Mouse (Mus musculus) splenic B cell, adult 2 months (primary cell): ENCODE data around the gene Dusp9.
A peak's percentile ranks its signal among the peaks of the same experiment; 100 is the strongest.

Source experiments
- DNase-seq: peaks from one replicate; pipeline ENCODE4 v3.0.0-alpha.2; 2011; ENCODE audit warnings: low read depth, low spot score
- H3K27me3 ChIP-seq: 2 replicates; pipeline ENCODE4 v1.6.1; 2012; ENCODE audit warnings: mild to moderate bottlenecking, low read length, moderate library complexity, mixed read lengths; ENCODE audit not compliant: control insufficient read depth, poor library complexity, insufficient read depth, severe bottlenecking
- H3K36me3 ChIP-seq: 2 replicates; pipeline ENCODE4 v1.6.1; 2012; ENCODE audit warnings: mild to moderate bottlenecking, low read length, moderate library complexity, mixed read lengths; ENCODE audit not compliant: control insufficient read depth, poor library complexity, insufficient read depth, severe bottlenecking

Dusp9 gene

DNA sequence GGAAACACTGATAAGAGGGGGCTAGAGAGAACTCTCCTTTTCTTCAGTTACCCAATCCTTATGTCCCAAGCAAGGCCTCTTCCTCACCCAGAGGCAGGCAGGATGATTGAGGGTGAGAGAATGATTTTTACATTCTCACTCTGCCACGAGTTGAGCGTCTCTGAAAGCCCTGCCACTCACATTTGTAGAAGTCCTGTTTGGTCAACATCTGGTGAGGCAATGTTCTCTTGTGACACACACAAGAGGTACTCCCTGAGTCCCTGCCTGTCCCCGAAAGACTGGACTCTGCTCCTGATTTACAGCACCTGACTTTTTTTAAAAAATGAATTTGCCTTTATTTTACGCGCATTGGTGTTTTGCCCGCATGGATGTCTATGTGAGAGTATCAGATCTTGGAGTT, 14.2 kb downstream of the Dusp9 start:
- Histone ChIP-seq H3K27me3 (no peaks in the 10 kb centered on the region), H3K36me3 (no peaks in the 10 kb centered on the region)
- DNase-seq, result no peak

DNA sequence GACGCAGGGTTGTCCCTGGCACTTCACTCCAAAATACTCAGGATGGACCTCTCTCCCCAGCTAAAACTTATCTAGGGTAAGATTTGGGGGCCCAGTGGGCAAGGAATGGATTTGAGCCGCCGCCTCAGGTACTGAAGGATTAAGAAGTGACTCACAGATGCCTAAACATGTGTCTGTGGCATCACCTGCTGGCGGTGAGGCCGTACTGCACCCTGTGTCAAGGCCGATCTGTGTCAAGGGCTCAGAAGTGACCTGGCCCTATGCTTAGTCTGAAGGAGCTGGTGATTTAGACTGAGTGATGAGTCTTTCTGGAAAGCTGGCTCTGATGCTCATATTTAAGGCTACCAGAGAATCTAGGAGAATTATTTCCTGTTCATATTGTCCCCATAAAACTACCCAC, 15.0 kb downstream of the Dusp9 start:
- peak; percentile 82 for DNase-seq
- no peaks in the 10 kb centered on the region for H3K36me3 ChIP-seq
- H3K27me3 ChIP-seq, result no peaks in the 10 kb centered on the region

DNA sequence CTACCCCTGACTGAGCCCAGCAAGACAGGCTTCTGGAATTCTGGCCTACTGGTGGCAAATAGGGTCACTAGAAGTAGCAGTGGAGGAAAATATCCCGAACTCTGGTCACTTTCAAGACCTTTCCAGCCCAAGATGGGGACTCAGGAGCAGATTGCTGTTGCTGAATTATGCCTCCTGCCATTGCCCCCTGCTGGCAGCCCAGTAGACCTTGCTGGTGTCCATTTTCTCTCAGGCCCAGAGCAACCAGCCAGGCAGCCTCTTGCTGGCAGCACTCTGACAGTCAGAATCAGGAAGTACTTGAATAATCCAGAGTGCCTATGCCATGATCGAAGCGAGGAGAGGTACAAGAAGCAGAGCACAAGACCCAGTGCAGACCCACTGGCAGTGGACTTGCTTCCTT, 16.3 kb downstream of the Dusp9 start:
- no peaks in the 10 kb centered on the region for H3K36me3 ChIP-seq
- peak; percentile 58 for DNase-seq
- H3K27me3 ChIP-seq, result no peaks in the 10 kb centered on the region

DNA sequence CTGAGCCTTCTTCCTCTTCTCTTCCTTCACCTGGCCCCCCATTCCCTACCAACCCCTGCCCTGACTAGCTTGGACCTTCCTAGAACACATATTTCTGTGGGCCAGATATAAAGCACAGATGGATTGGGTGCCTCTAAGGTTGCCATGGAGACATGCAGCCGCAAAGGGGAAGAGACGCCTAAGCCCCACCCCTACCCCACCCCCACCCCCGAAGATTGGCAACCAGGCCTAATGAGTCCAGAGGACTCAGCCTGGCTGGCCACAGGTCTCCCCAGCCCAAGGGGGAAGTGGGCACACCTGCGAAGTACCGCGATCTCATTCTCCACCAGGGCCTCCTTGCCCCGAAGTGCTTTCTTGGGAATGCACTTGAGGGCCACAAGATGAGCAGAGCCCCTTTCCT, 19.2 kb downstream of the Dusp9 start:
- Histone ChIP-seq H3K36me3 (no peaks in the 10 kb centered on the region), H3K27me3 (no peaks in the 10 kb centered on the region)

DNA sequence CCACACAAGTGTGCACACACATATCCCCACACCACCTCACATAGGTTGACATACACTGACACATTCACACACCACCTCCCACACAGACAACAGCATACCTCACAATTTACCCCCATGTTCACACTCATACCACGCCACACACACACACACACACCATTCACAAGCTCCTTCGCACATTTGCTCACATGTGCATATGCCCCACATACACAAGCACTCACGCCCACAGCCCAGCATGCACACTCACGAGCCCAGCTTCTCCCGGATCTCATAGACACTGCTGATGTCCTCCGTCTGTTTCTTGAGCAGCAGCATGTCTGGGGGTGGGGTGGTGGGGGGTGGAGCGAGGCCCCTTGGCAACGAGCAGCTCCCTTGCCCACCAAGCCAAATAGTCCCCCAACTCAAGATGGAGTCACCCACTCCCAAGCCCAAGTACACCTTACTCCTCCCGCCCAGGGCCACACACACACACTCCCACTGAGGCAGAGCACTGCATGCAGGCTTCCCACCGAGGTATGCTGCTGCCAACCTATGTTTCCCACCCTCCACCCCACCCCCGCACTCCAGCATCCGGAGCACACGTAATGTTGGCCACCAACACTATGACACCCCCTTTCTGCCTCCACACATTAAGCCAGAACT, 19.8 kb downstream of the Dusp9 start:
- DNase-seq, result no peak
- no peaks in the 10 kb centered on the region for H3K36me3 ChIP-seq

More for the DNA sequence above, 19.2 kb downstream of the Dusp9 start:
- DNase-seq, result no peak

DNA sequence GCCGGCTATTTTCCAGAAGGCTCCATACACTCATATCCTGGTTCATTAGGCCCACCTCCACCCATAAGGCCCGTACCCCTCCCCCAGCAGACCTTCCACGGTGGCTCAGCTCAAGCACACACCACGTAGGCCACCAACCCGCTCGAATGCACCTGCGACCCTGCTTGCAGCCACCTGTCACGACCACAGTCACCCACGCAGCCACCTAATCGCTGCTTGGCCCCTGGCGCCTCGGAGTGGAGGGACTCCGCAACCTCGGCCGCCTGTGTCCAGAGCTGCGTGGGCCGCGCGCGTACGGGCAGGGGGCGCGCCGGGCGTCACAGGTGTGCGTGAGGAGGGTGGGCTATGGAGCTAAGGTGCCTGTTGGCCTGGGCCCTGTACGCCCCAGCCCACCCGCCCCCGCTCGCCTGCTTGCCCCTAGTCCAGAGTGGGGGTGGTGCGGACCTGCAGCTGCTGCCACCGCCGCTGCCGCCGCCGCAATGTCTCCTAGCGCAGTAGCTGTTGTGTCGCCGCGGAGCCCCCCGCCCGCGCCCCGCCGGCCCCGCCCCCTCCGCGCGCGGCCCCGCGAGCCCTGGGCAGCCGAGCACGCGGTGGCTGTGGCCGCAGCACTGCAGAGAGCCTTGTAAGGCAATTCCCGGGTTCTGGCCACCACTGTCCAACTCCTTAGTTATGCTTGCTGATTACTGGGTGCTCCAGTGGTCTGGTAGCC, 20.5 kb downstream of the Dusp9 start, which contains the start of gene Pnck:
Gene Pnck, minus strand, starts transcription at position 543 of the 709 bp plus-strand sequence.
- Histone ChIP-seq H3K27me3 (no peaks in the 10 kb centered on the region), H3K36me3 (no peaks in the 10 kb centered on the region)
- no peak for DNase-seq

More for the DNA sequence above, 19.8 kb downstream of the Dusp9 start:
- H3K27me3 ChIP-seq, result no peaks in the 10 kb centered on the region

DNA sequence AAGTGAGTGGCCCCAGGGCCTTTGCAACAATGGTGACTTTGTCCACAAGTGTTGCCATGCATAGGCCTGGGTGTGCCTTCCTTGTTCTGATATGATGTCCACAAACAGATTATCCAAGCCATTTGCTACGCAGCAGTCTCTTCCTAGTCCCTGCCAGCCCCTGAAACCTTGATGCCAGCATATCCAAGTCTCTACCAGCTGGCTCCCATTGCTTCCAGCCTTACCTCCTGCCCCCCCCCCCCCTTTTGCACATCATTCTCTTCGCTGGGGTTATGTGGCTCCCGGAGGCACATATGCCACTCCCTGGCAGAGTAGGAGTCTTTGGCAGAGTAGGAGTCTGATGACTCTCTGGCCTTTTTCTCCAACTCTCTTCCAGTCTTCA, 21.1 kb downstream of the Dusp9 start:
- H3K27me3 ChIP-seq, result no peaks in the 10 kb centered on the region
- no peaks in the 10 kb centered on the region for H3K36me3 ChIP-seq
- no peak for DNase-seq

DNA sequence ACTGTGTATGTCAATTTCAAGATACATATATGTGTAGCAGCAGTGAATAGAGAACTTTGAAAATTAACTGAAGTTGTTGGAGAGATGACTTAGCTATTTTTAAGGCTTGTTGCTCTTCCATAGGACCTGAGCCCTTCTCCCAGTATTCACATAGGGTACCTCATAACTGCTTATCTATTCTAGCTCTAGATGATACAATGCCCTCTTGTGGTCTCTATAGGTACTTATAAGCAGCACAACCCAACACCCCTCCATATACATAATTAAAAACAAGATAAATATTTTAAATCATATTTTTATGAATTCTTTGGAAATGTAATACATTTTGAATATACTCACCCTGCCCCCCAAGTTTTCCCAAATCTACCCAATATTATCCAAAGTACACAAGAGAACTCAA, 23.9 kb downstream of the Dusp9 start:
- no peaks in the 10 kb centered on the region for H3K36me3 ChIP-seq
- no peaks in the 10 kb centered on the region for H3K27me3 ChIP-seq
- peak; percentile 34 for DNase-seq

DNA sequence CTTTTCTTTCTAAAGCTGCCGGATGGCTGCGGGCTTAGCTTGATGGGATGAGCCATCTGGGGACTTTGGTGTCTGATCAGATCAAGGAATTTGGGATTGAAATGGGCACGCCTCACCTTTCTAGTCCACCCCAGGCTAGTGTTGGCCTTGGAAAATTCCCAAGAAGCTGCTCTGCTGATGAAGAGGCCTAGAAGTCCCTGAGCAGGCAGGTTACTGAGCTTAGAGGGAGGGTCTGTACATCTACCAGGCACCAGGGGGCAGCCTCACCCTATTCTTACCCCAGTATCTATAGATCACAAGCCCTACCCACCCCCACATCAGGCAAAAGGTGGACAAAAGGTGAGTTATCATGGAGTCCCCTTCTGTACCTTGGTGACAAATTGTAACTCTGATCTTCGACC, 32.8 kb downstream of the Dusp9 start:
- no peaks in the 10 kb centered on the region for H3K27me3 ChIP-seq
- no peaks in the 10 kb centered on the region for H3K36me3 ChIP-seq
- DNase-seq, result peak; percentile 75

DNA sequence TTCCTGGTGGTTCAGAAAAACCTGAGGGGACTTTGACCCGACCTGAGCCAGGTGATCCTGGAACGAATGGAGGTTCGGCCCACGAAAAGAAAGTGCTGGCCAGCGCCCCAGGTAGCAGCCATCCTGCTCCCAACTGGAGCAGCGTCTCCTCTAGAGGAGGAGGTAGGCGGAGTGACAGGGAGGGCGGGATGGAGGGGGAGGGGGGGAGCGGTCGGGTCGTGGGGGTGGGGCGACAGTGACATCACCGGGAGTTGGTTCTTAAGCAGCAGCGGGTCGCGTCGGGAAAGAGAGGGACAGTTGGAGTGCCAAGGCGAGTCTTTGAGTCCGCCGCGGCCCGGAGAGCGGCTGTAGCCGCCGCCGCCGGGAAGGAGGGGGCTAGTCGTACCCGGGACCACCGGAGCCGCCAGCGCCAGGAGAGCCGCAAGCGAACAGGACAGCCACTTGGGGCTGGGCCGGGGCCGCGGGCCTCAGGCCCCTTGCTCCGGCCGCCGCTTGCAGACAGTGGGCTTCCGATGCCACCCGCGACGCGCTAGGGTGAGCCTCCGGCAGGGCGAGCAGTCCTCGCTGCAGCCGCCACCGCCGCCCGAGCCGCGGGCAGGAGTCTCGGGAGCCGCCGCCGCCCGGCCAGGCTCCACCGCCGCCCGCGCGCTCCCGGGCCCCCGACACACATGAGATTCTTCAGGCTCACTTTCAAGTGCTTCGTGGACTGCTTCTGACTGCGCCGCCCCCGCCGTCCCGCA, 33.8 kb downstream of the Dusp9 start, which contains the start of gene Slc6a8:
Gene Slc6a8, plus strand, starts transcription at position 272 of the 740 bp plus-strand sequence.
- Histone ChIP-seq H3K27me3 (no peaks in the 10 kb centered on the region), H3K36me3 (no peaks in the 10 kb centered on the region)
- DNase-seq, result peak; percentile 27

DNA sequence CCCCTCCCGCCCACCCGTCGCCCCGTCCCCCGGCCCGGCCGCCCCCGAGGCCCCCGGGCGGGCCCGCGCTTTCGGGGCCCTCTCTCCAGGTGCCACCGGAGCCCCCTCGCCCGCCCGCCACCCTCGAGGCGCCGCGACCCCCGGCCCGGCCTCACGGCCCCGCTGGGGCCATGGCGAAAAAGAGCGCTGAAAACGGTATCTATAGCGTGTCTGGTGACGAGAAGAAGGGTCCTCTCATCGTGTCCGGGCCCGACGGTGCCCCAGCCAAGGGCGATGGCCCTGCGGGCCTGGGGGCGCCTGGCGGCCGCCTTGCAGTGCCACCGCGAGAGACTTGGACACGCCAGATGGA, 34.4 kb downstream of the Dusp9 start:
- H3K27me3 ChIP-seq, result no peaks in the 10 kb centered on the region

DNA sequence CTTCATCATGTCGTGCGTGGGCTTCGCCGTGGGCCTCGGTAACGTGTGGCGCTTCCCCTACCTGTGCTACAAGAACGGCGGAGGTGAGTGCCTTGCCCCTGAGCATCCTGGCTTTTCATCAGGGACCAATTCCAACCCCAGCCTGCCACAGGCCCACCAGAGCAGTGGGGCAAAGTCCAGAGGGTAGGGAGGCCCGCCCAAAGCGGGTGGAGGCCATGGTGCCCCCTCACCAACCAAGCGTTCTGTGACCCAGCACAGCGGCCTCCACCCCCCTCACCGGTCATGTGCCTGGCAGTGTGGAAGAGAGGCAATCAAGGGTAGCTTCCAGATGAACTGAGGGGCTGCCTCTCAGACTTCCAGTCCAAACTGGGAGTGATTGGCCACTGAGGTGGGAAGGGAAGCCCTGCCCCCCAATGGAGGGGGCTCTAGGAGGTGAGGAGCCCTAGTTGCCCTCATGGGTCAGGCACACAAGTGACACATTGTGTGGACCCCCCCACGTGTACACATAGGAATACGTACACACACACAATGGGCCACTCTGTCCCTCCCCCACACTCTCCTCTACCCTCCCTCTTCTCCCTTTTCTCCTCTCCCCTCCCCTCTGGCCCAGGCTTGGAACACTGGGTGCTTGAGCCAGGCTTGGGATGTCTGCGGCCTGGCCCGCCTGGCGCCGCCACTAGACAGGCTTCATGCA, 34.9 kb downstream of the Dusp9 start:
- H3K36me3 ChIP-seq, result no peaks in the 10 kb centered on the region
- no peaks in the 10 kb centered on the region for H3K27me3 ChIP-seq
- DNase-seq, result no peak

More for the DNA sequence above, 34.4 kb downstream of the Dusp9 start:
- H3K36me3 ChIP-seq, result no peaks in the 10 kb centered on the region
- DNase-seq, result no peak

DNA sequence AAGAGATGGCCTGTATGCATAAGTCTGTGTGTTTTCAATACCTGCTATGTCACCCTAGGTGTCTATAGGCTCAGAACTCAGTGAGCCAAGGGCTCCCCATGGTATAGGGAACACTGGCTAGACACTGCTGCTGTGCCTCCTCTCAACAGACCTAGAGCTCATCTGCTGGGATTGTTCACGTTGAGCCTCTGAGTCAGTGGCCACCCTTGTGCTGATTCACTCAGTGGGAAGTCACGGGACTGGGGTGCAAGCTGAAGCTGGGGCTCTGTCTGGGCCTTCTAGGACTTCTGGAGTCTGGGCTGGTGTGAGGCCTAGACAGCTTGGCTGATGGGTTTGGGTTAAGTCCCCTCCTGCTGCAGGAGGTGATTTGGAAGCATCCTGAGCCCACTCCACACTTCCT, 36.0 kb downstream of the Dusp9 start:
- Histone ChIP-seq H3K27me3 (no peaks in the 10 kb centered on the region), H3K36me3 (no peaks in the 10 kb centered on the region)
- no peak for DNase-seq

DNA sequence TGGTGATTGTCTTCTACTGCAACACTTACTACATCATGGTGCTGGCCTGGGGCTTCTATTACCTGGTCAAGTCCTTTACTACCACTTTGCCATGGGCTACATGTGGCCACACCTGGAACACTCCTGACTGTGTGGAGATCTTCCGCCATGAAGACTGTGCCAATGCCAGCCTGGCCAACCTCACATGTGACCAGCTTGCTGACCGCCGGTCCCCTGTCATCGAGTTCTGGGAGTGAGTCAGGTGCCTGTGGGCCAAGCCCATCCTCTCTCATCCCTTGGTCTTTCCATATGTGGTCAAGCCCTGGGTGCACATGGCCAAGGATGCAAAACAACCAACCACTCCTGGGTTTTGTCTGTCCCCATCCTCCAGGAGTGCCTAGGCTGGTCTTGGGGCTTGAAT, 37.4 kb downstream of the Dusp9 start:
- H3K27me3 ChIP-seq, result no peaks in the 10 kb centered on the region
- no peak for DNase-seq

DNA sequence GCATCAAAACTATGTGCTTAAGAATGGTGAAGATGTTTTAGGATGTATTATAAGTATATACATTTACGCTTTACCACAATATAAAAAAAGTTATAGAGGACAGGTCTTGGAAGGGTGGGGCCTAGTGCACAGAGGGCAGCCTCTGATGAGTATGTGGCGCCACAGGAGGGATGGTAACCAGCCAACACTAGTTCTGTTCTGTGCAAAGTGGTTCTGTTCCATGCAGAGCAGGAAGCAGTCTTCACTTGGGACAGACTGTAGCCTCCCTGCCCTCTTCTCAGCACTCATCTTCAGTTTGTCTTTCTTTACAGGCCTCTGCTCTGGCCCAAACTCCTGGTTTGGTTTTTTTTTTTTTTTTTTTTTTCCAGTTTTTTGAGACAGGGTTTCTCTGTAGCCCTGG, 44.9 kb downstream of the Dusp9 start:
- Histone ChIP-seq H3K36me3 (0 out of 2 replicates have a peak, but pooled peaks cover 5% of the 10 kb centered on the region), H3K27me3 (no peaks in the 10 kb centered on the region)
- no peak for DNase-seq

More for the DNA sequence above, 37.4 kb downstream of the Dusp9 start:
- no peaks in the 10 kb centered on the region for H3K36me3 ChIP-seq
